Mouse (Mus musculus): ENCODE measurements around the gene Psme1. TPM values are rescaled to one million over a fixed set of nuclear protein-coding genes. Genes with fewer than 3 reads are reported as not detected.

The Psme1 gene
- 73.8 and 85.9 TPM in 2 replicates for total RNA-seq (2012; rRNA removed)
- polyA plus RNA-seq (2012; ENCODE audit: insufficient read depth in 1 of 2, insufficient read length in 2 of 2, low read depth in 1 of 2, low replicate concordance in 2 of 2, missing spikeins in 1 of 2): 100 to 1,000 TPM in 1 of 2 experiments, not detected in 1; 205 TPM

DNA sequence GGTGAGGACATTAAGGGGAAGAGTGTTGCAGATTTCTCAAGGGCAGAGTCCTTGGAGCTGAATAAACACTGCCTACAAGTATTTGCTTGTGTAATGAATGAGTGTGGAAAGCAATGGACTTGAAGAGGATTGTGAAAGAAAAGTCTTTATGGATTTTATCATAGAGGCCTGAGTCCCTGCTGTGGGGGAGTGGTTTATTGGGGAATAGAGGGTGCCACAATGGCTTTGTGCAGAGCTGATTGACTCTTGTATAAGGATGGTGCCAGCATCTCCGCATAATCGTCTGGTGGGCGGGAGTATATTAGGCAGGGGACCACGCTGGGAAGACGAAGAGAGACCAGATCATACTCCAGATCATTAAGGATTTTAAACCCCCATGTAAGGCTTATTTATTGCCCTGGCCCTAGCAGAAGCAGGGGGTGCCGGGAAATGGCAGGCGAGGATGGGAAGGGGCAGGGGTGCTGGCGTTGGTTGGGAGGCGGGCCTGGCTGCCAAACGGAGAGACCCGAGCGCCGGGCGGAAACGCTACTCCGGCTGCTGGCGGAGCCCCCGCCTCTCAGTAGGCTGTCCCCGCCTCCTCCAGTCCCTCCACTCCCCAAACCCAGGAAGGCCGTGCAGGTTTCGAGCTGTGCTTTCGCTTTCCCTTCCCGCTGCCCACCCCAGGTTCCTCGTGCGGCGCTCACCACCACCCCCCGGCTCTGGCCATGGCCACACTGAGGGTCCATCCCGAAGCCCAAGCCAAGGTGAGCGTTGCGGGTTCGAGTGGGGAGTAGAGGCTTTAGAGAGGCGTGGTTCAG is at the start of gene Psme1:
TSS of gene Psme1 (plus strand) at position 253 of the 797 bp plus-strand sequence.
- peak within 1 kb of the TSS; percentile 93 for H3K9ac ChIP-seq (ENCODE audit: control insufficient read depth, low read depth, low read length, poor library complexity, severe bottlenecking)
- no peaks in the 10 kb centered on the region for H3K27me3 ChIP-seq (ENCODE audit: control insufficient read depth in 1 of 2, insufficient read depth in 2 of 2, low read length in 2 of 2)
- peaks cover 3 to 13% of the 10 kb centered on the region in 2 experiments; a peak in 3 of 4 replicates for H3K4me1 ChIP-seq (ENCODE audit: control insufficient read depth in 1 of 2, insufficient read depth in 2 of 2, low read length in 2 of 2)
- H3K9me3 ChIP-seq (replicated peaks; ENCODE audit: insufficient read depth, low read length): no peaks in the 10 kb centered on the region
- peak; percentile 91 for DNase-seq (ENCODE audit: low read depth, low spot score)
- H3K79me2 ChIP-seq (ENCODE audit: control insufficient read depth, insufficient read depth, low read length, poor library complexity): peaks cover 4% of the 10 kb centered on the region
- H3K27ac ChIP-seq (ENCODE audit: control insufficient read depth, low read depth, low read length): peak within 1 kb of the TSS; percentile 72
- no peak for TF ChIP-seq MAX (IDR thresholded peaks at IDR 0.05; ENCODE audit: low read length)
- peak; percentile 60 for TF ChIP-seq MXI1 (IDR thresholded peaks at IDR 0.05; ENCODE audit: low read depth, low read length)
- TF ChIP-seq ETS1 (IDR thresholded peaks at IDR 0.05; ENCODE audit: low read depth, low read length): 0 out of 2 replicates have a peak, but pooled peaks have one; percentile 38
- no peak for TF ChIP-seq JUND (IDR thresholded peaks at IDR 0.05; ENCODE audit: low read depth, low read length)
- 0 out of 2 replicates have a peak, but pooled peaks have one; percentile 22 for TF ChIP-seq UBTF (IDR thresholded peaks at IDR 0.05; ENCODE audit: borderline replicate concordance, insufficient read depth, low read depth, low read length)
- TF ChIP-seq NELFE (IDR thresholded peaks at IDR 0.05; ENCODE audit: low read depth, low read length): peak; percentile 73
- peak; percentile 64; the same call in 1 of the 2 replicates for TF ChIP-seq TBP (IDR thresholded peaks at IDR 0.05; ENCODE audit: low read depth, low read length)
- TF ChIP-seq E2F4 (IDR thresholded peaks at IDR 0.05; ENCODE audit: borderline replicate concordance, low read depth, low read length): no peak
- TF ChIP-seq HCFC1 (IDR thresholded peaks at IDR 0.05; ENCODE audit: low read depth, low read length): peak; percentile 75
- no peak for TF ChIP-seq SMC3 (IDR thresholded peaks at IDR 0.05; ENCODE audit: low read depth, low read length)
- TF ChIP-seq SIN3A (IDR thresholded peaks at IDR 0.05; ENCODE audit: low read length): peak; percentile 53; the same call in 1 of the 2 replicates
- TF ChIP-seq POLR2A (IDR thresholded peaks at IDR 0.05; ENCODE audit: control insufficient read depth in 1 of 2, insufficient read depth in 1 of 2, low read depth in 1 of 2, low read length in 2 of 2, poor library complexity in 1 of 2): peak; percentile 53 to 80
- peak; percentile 63; the same call in 1 of the 2 replicates for TF ChIP-seq ZMIZ1 (IDR thresholded peaks at IDR 0.05; ENCODE audit: low read depth, low read length)
- peak; percentile 84; the same call in 1 of the 2 replicates for TF ChIP-seq MAZ (IDR thresholded peaks at IDR 0.05; ENCODE audit: low read depth, low read length)
- peak; percentile 70; the same call in 1 of the 2 replicates for TF ChIP-seq ELF1 (IDR thresholded peaks at IDR 0.05; ENCODE audit: low read depth, low read length)
- no peak for TF ChIP-seq POLR2AphosphoS2 (IDR thresholded peaks at IDR 0.05; ENCODE audit: low read length)
- H3K4me3 ChIP-seq (ENCODE audit: control insufficient read depth in 1 of 2, insufficient read depth in 1 of 2, low read depth in 2 of 2, low read length in 2 of 2): peak within 1 kb of the TSS; percentile 88 to 93
- peaks cover 0 to 7% of the 10 kb centered on the region in 2 experiments; a peak in 2 of 4 replicates for H3K36me3 ChIP-seq (ENCODE audit: control insufficient read depth in 1 of 2, insufficient read depth in 2 of 2, low read length in 2 of 2)

DNA sequence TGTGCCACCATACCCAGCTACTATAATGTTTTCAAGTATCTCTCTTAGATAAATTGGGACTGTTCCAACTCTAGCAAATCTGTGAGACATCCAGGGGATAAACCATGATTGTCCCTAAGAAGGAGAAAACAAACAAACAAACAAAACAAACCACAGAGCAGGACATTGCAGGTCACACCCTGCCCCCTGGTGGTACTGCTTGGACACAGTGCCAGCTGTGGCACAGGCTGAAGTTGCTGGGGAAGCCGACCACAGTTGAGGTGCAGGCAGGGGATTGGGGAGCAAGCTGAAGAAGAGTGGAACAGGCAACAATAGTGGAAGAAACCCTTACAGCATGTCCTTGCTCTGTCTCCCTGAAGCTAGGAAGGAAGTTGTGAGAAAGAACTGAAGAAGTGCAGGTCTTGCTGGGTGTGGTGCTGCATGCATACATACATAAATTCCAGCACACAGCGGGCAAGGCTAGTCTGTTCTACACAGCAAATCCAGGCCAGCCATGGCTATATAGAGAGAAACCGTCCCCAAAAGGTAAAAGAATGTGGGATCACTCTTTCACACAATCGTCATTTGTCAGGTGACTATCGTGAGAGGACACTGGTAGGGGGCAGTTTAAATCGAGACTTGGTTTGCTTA is 41.7 kb upstream of the Psme1 start:
- H3K27me3 ChIP-seq (ENCODE audit: control insufficient read depth in 1 of 2, insufficient read depth in 2 of 2, low read length in 2 of 2): 0 out of 4 replicates have a peak, but pooled peaks cover 0 to under 1% of the 10 kb centered on the region in 2 experiments
- H3K79me2 ChIP-seq (ENCODE audit: control insufficient read depth, insufficient read depth, low read length, poor library complexity): peaks cover 10% of the 10 kb centered on the region
- no peak overlapping the region for H3K27ac ChIP-seq (ENCODE audit: control insufficient read depth, low read depth, low read length)
- DNase-seq (ENCODE audit: low read depth, low spot score): peak; percentile 53
- no peak overlapping the region for H3K9ac ChIP-seq (ENCODE audit: control insufficient read depth, low read depth, low read length, poor library complexity, severe bottlenecking)
- peaks cover 0 to 8% of the 10 kb centered on the region in 2 experiments; a peak in 2 of 4 replicates for H3K36me3 ChIP-seq (ENCODE audit: control insufficient read depth in 1 of 2, insufficient read depth in 2 of 2, low read length in 2 of 2)
- H3K4me3 ChIP-seq (ENCODE audit: control insufficient read depth in 1 of 2, insufficient read depth in 1 of 2, low read depth in 2 of 2, low read length in 2 of 2): no peak overlapping the region
- no peaks in the 10 kb centered on the region for H3K9me3 ChIP-seq (replicated peaks; ENCODE audit: insufficient read depth, low read length)
- H3K4me1 ChIP-seq (ENCODE audit: control insufficient read depth in 1 of 2, insufficient read depth in 2 of 2, low read length in 2 of 2): peaks cover 2 to 10% of the 10 kb centered on the region in 2 experiments; a peak in 3 of 4 replicates
- TF ChIP-seq ETS1 (IDR thresholded peaks at IDR 0.05; ENCODE audit: low read depth, low read length): no peak
- TF ChIP-seq RCOR1 (IDR thresholded peaks at IDR 0.05; ENCODE audit: low read depth, low read length): no peak
- TF ChIP-seq POLR2A (IDR thresholded peaks at IDR 0.05; ENCODE audit: control insufficient read depth in 1 of 2, insufficient read depth in 1 of 2, low read depth in 1 of 2, low read length in 2 of 2, poor library complexity in 1 of 2): no peak
- TF ChIP-seq USF1 (IDR thresholded peaks at IDR 0.05; ENCODE audit: low read depth, low read length): no peak
- peak; percentile 29 for TF ChIP-seq ZC3H11A (IDR thresholded peaks at IDR 0.05; ENCODE audit: low read depth, low read length)
- TF ChIP-seq TAL1 (IDR thresholded peaks at IDR 0.05; ENCODE audit: low read length): no peak
- TF ChIP-seq SMC3 (IDR thresholded peaks at IDR 0.05; ENCODE audit: low read depth, low read length): peak; percentile 67
- TF ChIP-seq TBP (IDR thresholded peaks at IDR 0.05; ENCODE audit: low read depth, low read length): no peak
- no peak for TF ChIP-seq NELFE (IDR thresholded peaks at IDR 0.05; ENCODE audit: low read depth, low read length)
- TF ChIP-seq CTCF (IDR thresholded peaks at IDR 0.05 in 2 of 3, conservative IDR thresholded peaks at IDR 0.05 in 1 of 3; ENCODE audit: control insufficient read depth in 1 of 3, insufficient read depth in 1 of 3, low read depth in 2 of 3, low read length in 3 of 3, poor library complexity in 1 of 3, severe bottlenecking in 1 of 3): peak; percentile 75 to 85 (median 79)
- TF ChIP-seq ZNF384 (IDR thresholded peaks at IDR 0.05; ENCODE audit: low read depth, low read length): no peak
- no peak for TF ChIP-seq GATA1 (IDR thresholded peaks at IDR 0.05; ENCODE audit: low read depth, low read length)
- no peak for TF ChIP-seq KAT2A (conservative IDR thresholded peaks at IDR 0.05; ENCODE audit: low read depth, low read length)
- TF ChIP-seq UBTF (IDR thresholded peaks at IDR 0.05; ENCODE audit: borderline replicate concordance, insufficient read depth, low read depth, low read length): no peak
- peak; percentile 39 for TF ChIP-seq RAD21 (IDR thresholded peaks at IDR 0.05; ENCODE audit: low read depth, low read length)
- TF ChIP-seq BHLHE40 (IDR thresholded peaks at IDR 0.05; ENCODE audit: borderline replicate concordance, low read depth, low read length): no peak
- TF ChIP-seq E2F4 (IDR thresholded peaks at IDR 0.05; ENCODE audit: borderline replicate concordance, low read depth, low read length): no peak
- no peak for TF ChIP-seq MAX (IDR thresholded peaks at IDR 0.05; ENCODE audit: low read length)
- TF ChIP-seq ELF1 (IDR thresholded peaks at IDR 0.05; ENCODE audit: low read depth, low read length): no peak
- no peak for TF ChIP-seq SIN3A (IDR thresholded peaks at IDR 0.05; ENCODE audit: low read length)
